Mouse (Mus musculus): ENCODE measurements around the gene Stard8.

GRCm38 (mm10) chrX:99020215-99020614, 17.2 kb downstream of the Stard8 start:
- TF ChIP-seq GATA1 (IDR thresholded peaks at IDR 0.05; ENCODE audit: low read length) (no peak), TAL1 (IDR thresholded peaks at IDR 0.05; ENCODE audit: low read length) (no peak)

All from erythroblast, embryonic 14.5 days (primary cell).